In genomic region chr19:5649298-5649741, GRCm38 (mm10) we compare ENCODE assay signal across 8 mouse cellular contexts. TPM values are rescaled to one million over a fixed set of nuclear protein-coding genes. Genes with fewer than 3 reads are reported as not detected.
A peak's percentile ranks its signal among the peaks of the same experiment; 100 is the strongest.
DNase-seq lines count a peak whose midpoint lies in the region; ATAC-seq and TF ChIP-seq lines count a peak whose summit lies in the region.

No protein-coding gene starts in this region.

- peaks cover 0 to 2% of the 10 kb centered on the region in 2 experiments; a peak in 1 of 4 replicates for H3K36me3 ChIP-seq in MEL (ENCODE audit: control insufficient read depth in 1 of 2, insufficient read depth in 2 of 2, low read length in 2 of 2)
- H3K36me3 ChIP-seq in forebrain, embryonic 13.5 days (ENCODE audit: poor library complexity, severe bottlenecking) = peaks cover 47% of the 10 kb centered on the region
- H3K36me3 ChIP-seq in limb, embryonic 13.5 days = peaks cover 65% of the 10 kb centered on the region
- H3K36me3 ChIP-seq in midbrain, embryonic 16.5 days (ENCODE audit: control insufficient read depth, insufficient read depth, low read length) = peaks cover 27% of the 10 kb centered on the region

- no peak; the same call in 1 of the 2 replicates for ATAC-seq in forebrain, embryonic 13.5 days
- ATAC-seq in limb, embryonic 13.5 days (ENCODE audit: low FRiP score, low read depth) = no peak; the same call in 1 of the 2 replicates
- ATAC-seq in midbrain, embryonic 16.5 days = peak; percentile 6; the same call in 1 of the 2 replicates

- peak overlapping the region; percentile 46 for H3K27ac ChIP-seq in MEL (ENCODE audit: control insufficient read depth, low read depth, low read length)
- 0 out of 2 replicates have a peak overlapping the region, but pooled peaks have one; percentile 21 for H3K27ac ChIP-seq in forebrain, embryonic 13.5 days
- peak overlapping the region; percentile 61; the same call in 1 of the 2 replicates for H3K27ac ChIP-seq in limb, embryonic 13.5 days
- peak overlapping the region; percentile 79 for H3K27ac ChIP-seq in midbrain, embryonic 16.5 days (ENCODE audit: low read length)

- no peak for TF ChIP-seq POLR2A in MEL (IDR thresholded peaks at IDR 0.05; ENCODE audit: control insufficient read depth in 1 of 2, insufficient read depth in 1 of 2, low read depth in 1 of 2, low read length in 2 of 2, poor library complexity in 1 of 2)

- no peaks in the 10 kb centered on the region for H3K27me3 ChIP-seq in MEL (ENCODE audit: control insufficient read depth in 1 of 2, insufficient read depth in 2 of 2, low read length in 2 of 2)
- H3K27me3 ChIP-seq in forebrain, embryonic 13.5 days = peaks cover 20% of the 10 kb centered on the region
- H3K27me3 ChIP-seq in limb, embryonic 13.5 days = peaks cover 10% of the 10 kb centered on the region
- H3K27me3 ChIP-seq in midbrain, embryonic 16.5 days (ENCODE audit: control insufficient read depth, insufficient read depth, low read depth, low read length) = peaks cover 10% of the 10 kb centered on the region

- no peak for DNase-seq in MEL (ENCODE audit: low read depth, low spot score)
- peak; percentile 66 for DNase-seq in heart, postnatal 4 days
- no peak for DNase-seq in urinary bladder, postnatal 4 days (ENCODE audit: low spot score in 2 of 2)
- no peak for DNase-seq in thymus, postnatal 25 days
- DNase-seq in layer of hippocampus, postnatal 10 days (ENCODE audit: low spot score in 2 of 2) = no peak

- TF ChIP-seq RAD21 in MEL (IDR thresholded peaks at IDR 0.05; ENCODE audit: low read depth, low read length) = no peak

- H3K79me2 ChIP-seq in MEL (ENCODE audit: control insufficient read depth, insufficient read depth, low read length, poor library complexity) = no peaks in the 10 kb centered on the region

- H3K9me3 ChIP-seq in MEL (replicated peaks; ENCODE audit: insufficient read depth, low read length) = no peaks in the 10 kb centered on the region
- H3K9me3 ChIP-seq in forebrain, embryonic 13.5 days (replicated peaks) = no peaks in the 10 kb centered on the region
- no peaks in the 10 kb centered on the region for H3K9me3 ChIP-seq in limb, embryonic 13.5 days
- H3K9me3 ChIP-seq in midbrain, embryonic 16.5 days (replicated peaks; ENCODE audit: control insufficient read depth, low read length, poor library complexity, severe bottlenecking) = no peaks in the 10 kb centered on the region

- H3K4me1 ChIP-seq in MEL (ENCODE audit: control insufficient read depth in 1 of 2, insufficient read depth in 2 of 2, low read length in 2 of 2) = 0 out of 4 replicates have a peak, but pooled peaks cover 0 to 4% of the 10 kb centered on the region in 2 experiments
- H3K4me1 ChIP-seq in forebrain, embryonic 13.5 days = peaks cover 19% of the 10 kb centered on the region
- peaks cover 25% of the 10 kb centered on the region for H3K4me1 ChIP-seq in limb, embryonic 13.5 days
- H3K4me1 ChIP-seq in midbrain, embryonic 16.5 days (ENCODE audit: control insufficient read depth, insufficient read depth, low read length) = peaks cover 20% of the 10 kb centered on the region

- H3K4me2 ChIP-seq in forebrain, embryonic 13.5 days = peak overlapping the region; percentile 57
- peak overlapping the region; percentile 66 for H3K4me2 ChIP-seq in limb, embryonic 13.5 days (replicated peaks)
- H3K4me2 ChIP-seq in midbrain, embryonic 16.5 days (ENCODE audit: low read length) = peak overlapping the region; percentile 66

- H3K9ac ChIP-seq in MEL (ENCODE audit: control insufficient read depth, low read depth, low read length, poor library complexity, severe bottlenecking) = peak overlapping the region; percentile 66
- peak overlapping the region; percentile 55 for H3K9ac ChIP-seq in forebrain, embryonic 13.5 days
- H3K9ac ChIP-seq in limb, embryonic 13.5 days = peak overlapping the region; percentile 62
- H3K9ac ChIP-seq in midbrain, embryonic 16.5 days (ENCODE audit: low read depth, low read length) = peak overlapping the region; percentile 68

- H3K4me3 ChIP-seq in MEL (ENCODE audit: control insufficient read depth in 1 of 2, insufficient read depth in 1 of 2, low read depth in 2 of 2, low read length in 2 of 2) = peak overlapping the region; percentile 56; a peak in 3 of 4 replicates
- H3K4me3 ChIP-seq in forebrain, embryonic 13.5 days = peak overlapping the region; percentile 25
- peak overlapping the region; percentile 35 for H3K4me3 ChIP-seq in limb, embryonic 13.5 days
- H3K4me3 ChIP-seq in midbrain, embryonic 16.5 days (ENCODE audit: low read depth, low read length) = peak overlapping the region; percentile 31

- 70% methylated on average over 6 of the region's 6 CpGs for WGBS in forebrain, embryonic 13.5 days
- WGBS in limb, embryonic 13.5 days = 75% methylated on average over 6 of the region's 6 CpGs
- 71% methylated on average over 6 of the region's 6 CpGs for whole genome bisulfite sequencing in midbrain, embryonic 16.5 days

- no peak for TF ChIP-seq CTCF in MEL (IDR thresholded peaks at IDR 0.05 in 2 of 3, conservative IDR thresholded peaks at IDR 0.05 in 1 of 3; ENCODE audit: control insufficient read depth in 1 of 3, insufficient read depth in 1 of 3, low read depth in 2 of 3, low read length in 3 of 3, poor library complexity in 1 of 3, severe bottlenecking in 1 of 3)

- no peak for TF ChIP-seq EP300 in MEL (IDR thresholded peaks at IDR 0.05; ENCODE audit: low read depth in 1 of 2, low read length in 2 of 2)

TF ChIP-seq in MEL, 35 proteins besides CTCF, POLR2A, EP300 and RAD21:
- TF ChIP-seq CHD2 (IDR thresholded peaks at IDR 0.05; ENCODE audit: low read length) (no peak), ZC3H11A (IDR thresholded peaks at IDR 0.05; ENCODE audit: low read depth, low read length) (0 out of 2 replicates have a peak, but pooled peaks have one; percentile 3)

RNA-seq across cellular contexts. Expression of gene Rela, which starts 12.0 kb away (rescaled TPM):
- total RNA-seq in MEL (2012; rRNA removed) = 16.4 and 19.0 TPM in 2 replicates
- 10 to 100 TPM in 1 of 2 experiments, not detected in 1; 61.7 TPM for polyA plus RNA-seq in MEL (2012; ENCODE audit: insufficient read depth in 1 of 2, insufficient read length in 2 of 2, low read depth in 1 of 2, low replicate concordance in 2 of 2, missing spikeins in 1 of 2)
- polyA plus RNA-seq in forebrain, embryonic 13.5 days (2015; fragmentation: Nextera tagmentation; extraction: Ambion mirVana) = 33.4 and 34.4 TPM in 2 replicates
- total RNA-seq in heart, postnatal 4 days (2021) = 10 to 100 TPM; 33.0 to 38.6 TPM
- polyA plus RNA-seq in limb, embryonic 13.5 days (2015; fragmentation: Nextera tagmentation; extraction: Ambion mirVana) = 47.6 and 48.5 TPM in 2 replicates
- 30.6 and 37.7 TPM in 2 replicates for polyA plus RNA-seq in midbrain, embryonic 16.5 days (2015; fragmentation: Nextera tagmentation; extraction: Ambion mirVana)
- total RNA-seq in layer of hippocampus, postnatal 10 days (2021) = 10 to 100 TPM; 24.4 to 24.7 TPM

RNA-seq across cellular contexts. Expression of gene Sipa1, which starts 14.2 kb away (rescaled TPM):
- 6.2 and 7.6 TPM in 2 replicates for total RNA-seq in MEL (2012; rRNA removed)
- 10 to 100 TPM in 1 of 2 experiments, not detected in 1; 15.5 TPM for polyA plus RNA-seq in MEL (2012; ENCODE audit: insufficient read depth in 1 of 2, insufficient read length in 2 of 2, low read depth in 1 of 2, low replicate concordance in 2 of 2, missing spikeins in 1 of 2)
- polyA plus RNA-seq in forebrain, embryonic 13.5 days (2015; fragmentation: Nextera tagmentation; extraction: Ambion mirVana) = 9.4 and 11.0 TPM in 2 replicates
- 10 to 100 TPM; 40.2 to 42.2 TPM for total RNA-seq in heart, postnatal 4 days (2021)
- polyA plus RNA-seq in limb, embryonic 13.5 days (2015; fragmentation: Nextera tagmentation; extraction: Ambion mirVana) = 25.2 and 27.8 TPM in 2 replicates
- 17.5 and 17.7 TPM in 2 replicates for polyA plus RNA-seq in midbrain, embryonic 16.5 days (2015; fragmentation: Nextera tagmentation; extraction: Ambion mirVana)
- total RNA-seq in layer of hippocampus, postnatal 10 days (2021) = 10 to 100 TPM; 30.0 to 34.2 TPM

RNA-seq across cellular contexts. Expression of gene Map3k11, which starts 39.2 kb away (rescaled TPM):
- total RNA-seq in MEL (2012; rRNA removed) = 17.9 and 22.5 TPM in 2 replicates
- 10 to 100 TPM in 1 of 2 experiments, not detected in 1; 38.3 TPM for polyA plus RNA-seq in MEL (2012; ENCODE audit: insufficient read depth in 1 of 2, insufficient read length in 2 of 2, low read depth in 1 of 2, low replicate concordance in 2 of 2, missing spikeins in 1 of 2)
- polyA plus RNA-seq in forebrain, embryonic 13.5 days (2015; fragmentation: Nextera tagmentation; extraction: Ambion mirVana) = 11.3 and 11.7 TPM in 2 replicates
- 10 to 100 TPM; 39.8 to 40.0 TPM for total RNA-seq in heart, postnatal 4 days (2021)
- polyA plus RNA-seq in limb, embryonic 13.5 days (2015; fragmentation: Nextera tagmentation; extraction: Ambion mirVana) = 18.2 and 18.5 TPM in 2 replicates
- polyA plus RNA-seq in midbrain, embryonic 16.5 days (2015; fragmentation: Nextera tagmentation; extraction: Ambion mirVana) = 9.5 and 12.9 TPM in 2 replicates
- total RNA-seq in layer of hippocampus, postnatal 10 days (2021) = 10 to 100 TPM; 13.0 to 16.1 TPM

RNA-seq across cellular contexts. Expression of gene Kat5, which starts 39.3 kb away (rescaled TPM):
- total RNA-seq in MEL (2012; rRNA removed) = 51.0 and 54.5 TPM in 2 replicates
- 10 to 100 TPM in 1 of 2 experiments, not detected in 1; 67.6 TPM for polyA plus RNA-seq in MEL (2012; ENCODE audit: insufficient read depth in 1 of 2, insufficient read length in 2 of 2, low read depth in 1 of 2, low replicate concordance in 2 of 2, missing spikeins in 1 of 2)
- polyA plus RNA-seq in forebrain, embryonic 13.5 days (2015; fragmentation: Nextera tagmentation; extraction: Ambion mirVana) = 72.7 and 80.7 TPM in 2 replicates
- total RNA-seq in heart, postnatal 4 days (2021) = 10 to 100 TPM; 38.3 to 49.2 TPM
- polyA plus RNA-seq in limb, embryonic 13.5 days (2015; fragmentation: Nextera tagmentation; extraction: Ambion mirVana) = 61.5 and 62.7 TPM in 2 replicates
- polyA plus RNA-seq in midbrain, embryonic 16.5 days (2015; fragmentation: Nextera tagmentation; extraction: Ambion mirVana) = 82.0 and 83.1 TPM in 2 replicates
- total RNA-seq in layer of hippocampus, postnatal 10 days (2021) = 10 to 100 TPM; 69.7 to 87.5 TPM

RNA-seq across cellular contexts. Expression of gene Pcnx3, which starts 39.4 kb away (rescaled TPM):
- total RNA-seq in MEL (2012; rRNA removed) = 25.3 and 26.8 TPM in 2 replicates
- 10 to 100 TPM in 1 of 2 experiments, not detected in 1; 76.4 TPM for polyA plus RNA-seq in MEL (2012; ENCODE audit: insufficient read depth in 1 of 2, insufficient read length in 2 of 2, low read depth in 1 of 2, low replicate concordance in 2 of 2, missing spikeins in 1 of 2)
- 21.6 and 29.4 TPM in 2 replicates for polyA plus RNA-seq in forebrain, embryonic 13.5 days (2015; fragmentation: Nextera tagmentation; extraction: Ambion mirVana)
- total RNA-seq in heart, postnatal 4 days (2021) = 10 to 100 TPM; 42.5 to 42.7 TPM
- polyA plus RNA-seq in limb, embryonic 13.5 days (2015; fragmentation: Nextera tagmentation; extraction: Ambion mirVana) = 25.4 and 28.7 TPM in 2 replicates
- polyA plus RNA-seq in midbrain, embryonic 16.5 days (2015; fragmentation: Nextera tagmentation; extraction: Ambion mirVana) = 23.9 and 25.3 TPM in 2 replicates
- 10 to 100 TPM; 69.7 to 82.6 TPM for total RNA-seq in layer of hippocampus, postnatal 10 days (2021)

Comparison
In these comparisons a context has a peak if more than half of its experiments do, and no peak if none do; other contexts are left out.
1. H3K27ac ChIP-seq: peak in every context shown above with its lines; median percentile 79 in midbrain, embryonic 16.5 days; 61 in limb, embryonic 13.5 days; 46 in MEL; 21 in forebrain, embryonic 13.5 days.